Mouse (Mus musculus) limb, embryonic 10.5 days (tissue): Measurements from ENCODE around the gene Lrrn4cl. TPM values are rescaled to one million over a fixed set of nuclear protein-coding genes. Genes with fewer than 3 reads are reported as not detected.
"Not testable (repeated sequence)": the region's sequence is repeated elsewhere in the genome, so short reads cannot be mapped to it uniquely, and the experiment has no call there.

Source experiments
- DNase-seq: peaks from one replicate; pipeline ENCODE4 v3.0.0-alpha.2; 2017; ENCODE audit warnings: low spot score
- H3K27ac ChIP-seq: fragments of 300-500 bp; sonication (generic); 2 replicates; pipeline ENCODE4 v1.5.1; 2016; ENCODE audit warnings: mild to moderate bottlenecking
- H3K27me3 ChIP-seq: fragments of 300-500 bp; sonication (generic); 2 replicates; pipeline ENCODE4 v1.6.1; 2016; ENCODE audit warnings: low read depth, mild to moderate bottlenecking; ENCODE audit not compliant: poor library complexity, severe bottlenecking
- H3K36me3 ChIP-seq: fragments of 300-500 bp; sonication (generic); 2 replicates; pipeline ENCODE4 v1.6.1; 2016; ENCODE audit warnings: mild to moderate bottlenecking, moderate library complexity
- H3K4me1 ChIP-seq: fragments of 300-500 bp; sonication (generic); 2 replicates; pipeline ENCODE4 v1.6.1; 2016
- H3K4me3 ChIP-seq: fragments of 300-500 bp; sonication (generic); 2 replicates; pipeline ENCODE4 v1.5.1; 2016; ENCODE audit warnings: mild to moderate bottlenecking, moderate library complexity
- H3K9me3 ChIP-seq: fragments of 300-500 bp; sonication (generic); replicated peaks from 2 replicates; pipeline ENCODE4 v1.6.1; 2016; ENCODE audit warnings: mild to moderate bottlenecking
- WGBS: fragments of 180-500 bp; shearing (Covaris S2); methylation state at CpG from one replicate; pipeline ENCODE4 v1.1.7; 2016; 5-methylcytosine and 5-hydroxymethylcytosine counted together
- polyA plus RNA-seq: library from polyadenylated mRNA; unstranded; fragments of >200 nt; fragmentation: Nextera tagmentation; extraction: Ambion mirVana; gene quantifications from 2 replicates; pipeline ENCODE4 v1.2.1, GENCODE M21; 2016

Lrrn4cl gene
- polyA plus RNA-seq, 1 experiment from 2014 or later, result 0.39 TPM

DNA sequence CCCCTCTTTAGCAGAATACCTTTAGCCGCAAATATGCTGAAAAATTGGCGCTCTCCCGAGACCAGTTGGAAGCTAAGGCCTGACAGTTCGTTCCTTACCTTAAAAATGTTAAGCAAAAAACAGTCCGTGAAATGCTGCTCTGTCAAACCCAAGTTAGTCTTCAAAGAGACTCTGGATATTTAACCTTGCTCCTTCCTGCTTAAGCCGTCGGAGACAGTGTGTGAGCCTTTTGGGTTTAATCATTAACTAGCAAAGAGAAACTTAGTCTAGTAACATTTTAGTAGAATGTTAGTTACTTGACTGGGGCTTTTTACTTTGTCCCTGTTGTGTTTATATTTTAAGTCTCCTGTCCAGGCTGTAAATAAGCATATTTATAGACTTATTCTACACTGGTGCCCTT is 29.4 kb upstream of the Lrrn4cl start:
- H3K36me3 ChIP-seq, result peaks cover 59% of the 10 kb centered on the region
- WGBS, result 3% methylated on average over 7 of the region's 7 CpGs
- peak overlapping the region; percentile 72 for H3K4me3 ChIP-seq
- H3K9me3 ChIP-seq, result no peaks in the 10 kb centered on the region
- H3K4me1 ChIP-seq, result peaks cover 40% of the 10 kb centered on the region
- H3K27me3 ChIP-seq, result no peaks in the 10 kb centered on the region
- no peak for DNase-seq
- peak overlapping the region; percentile 96 for H3K27ac ChIP-seq

DNA sequence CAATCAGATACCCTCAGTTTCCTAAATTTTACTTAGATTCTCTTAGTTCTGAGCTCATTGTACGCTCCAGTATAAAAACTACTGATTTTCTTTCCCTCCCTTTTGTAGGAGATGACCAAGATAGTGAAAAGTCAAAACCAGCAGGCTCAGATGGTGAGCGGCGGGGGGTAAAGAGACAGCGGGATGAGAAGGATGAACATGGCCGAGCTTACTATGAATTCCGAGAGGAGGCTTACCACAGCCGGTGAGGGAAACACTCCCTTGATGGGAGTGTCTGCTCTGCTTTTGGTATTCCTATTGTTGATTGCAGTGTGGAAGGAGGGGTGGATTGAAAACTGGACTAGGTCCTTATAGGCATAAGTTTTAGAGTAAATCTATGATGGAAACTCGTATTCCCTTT is 27.9 kb upstream of the Lrrn4cl start:
- peaks cover 26% of the 10 kb centered on the region for H3K4me1 ChIP-seq
- 90% methylated on average over 8 of the region's 8 CpGs for WGBS
- no peaks in the 10 kb centered on the region for H3K27me3 ChIP-seq
- H3K27ac ChIP-seq, result no peak overlapping the region
- H3K4me3 ChIP-seq, result peak overlapping the region; percentile 72
- no peaks in the 10 kb centered on the region for H3K9me3 ChIP-seq
- H3K36me3 ChIP-seq, result peaks cover 62% of the 10 kb centered on the region
- no peak for DNase-seq

- no peak within 1 kb of the TSS for H3K27ac ChIP-seq
- H3K4me1 ChIP-seq, result no peaks in the 10 kb centered on the region
- peaks cover 100% of the 10 kb centered on the region for H3K36me3 ChIP-seq
- WGBS, result 91% methylated on average over 8 of the region's 8 CpGs
- H3K27me3 ChIP-seq, result no peaks in the 10 kb centered on the region
- no peak within 1 kb of the TSS for H3K4me3 ChIP-seq
- no peaks in the 10 kb centered on the region for H3K9me3 ChIP-seq
- no peak for DNase-seq
These were observed 20.9 kb upstream of the Lrrn4cl start, which contains the start of gene AC129217.1 for GRCm38 (mm10) chr19:8829660-8830059. TSS of gene AC129217.1 (plus strand) at chr19:8829773.

- no peak for DNase-seq
- Histone ChIP-seq H3K9me3 (no peaks in the 10 kb centered on the region), H3K27me3 (no peaks in the 10 kb centered on the region), H3K36me3 (peaks cover 100% of the 10 kb centered on the region), H3K4me1 (no peaks in the 10 kb centered on the region), H3K4me3 (no peak overlapping the region), H3K27ac (no peak overlapping the region)
- WGBS, result 95% methylated on average over 8 of the region's 8 CpGs
These were observed 19.9 kb upstream of the Lrrn4cl start for GRCm38 (mm10) chr19:8830664-8831063.

GRCm38 (mm10) chr19:8831262-8831661 is 19.3 kb upstream of the Lrrn4cl start:
- H3K27ac ChIP-seq, result no peak overlapping the region
- no peaks in the 10 kb centered on the region for H3K4me1 ChIP-seq
- WGBS, result 92% methylated on average over 11 of the region's 11 CpGs
- no peaks in the 10 kb centered on the region for H3K9me3 ChIP-seq
- peaks cover 100% of the 10 kb centered on the region for H3K36me3 ChIP-seq
- no peak for DNase-seq
- no peak overlapping the region for H3K4me3 ChIP-seq
- H3K27me3 ChIP-seq, result no peaks in the 10 kb centered on the region

- peaks cover 10% of the 10 kb centered on the region for H3K4me1 ChIP-seq
- H3K36me3 ChIP-seq, result peaks cover 84% of the 10 kb centered on the region
- no peak overlapping the region for H3K27ac ChIP-seq
- DNase-seq, result no peak
- no peaks in the 10 kb centered on the region for H3K9me3 ChIP-seq
- no peaks in the 10 kb centered on the region for H3K27me3 ChIP-seq
- 95% methylated on average over 4 of the region's 4 CpGs for WGBS
- no peak overlapping the region for H3K4me3 ChIP-seq
These were observed 17.6 kb upstream of the Lrrn4cl start for GRCm38 (mm10) chr19:8832971-8833370.

DNA sequence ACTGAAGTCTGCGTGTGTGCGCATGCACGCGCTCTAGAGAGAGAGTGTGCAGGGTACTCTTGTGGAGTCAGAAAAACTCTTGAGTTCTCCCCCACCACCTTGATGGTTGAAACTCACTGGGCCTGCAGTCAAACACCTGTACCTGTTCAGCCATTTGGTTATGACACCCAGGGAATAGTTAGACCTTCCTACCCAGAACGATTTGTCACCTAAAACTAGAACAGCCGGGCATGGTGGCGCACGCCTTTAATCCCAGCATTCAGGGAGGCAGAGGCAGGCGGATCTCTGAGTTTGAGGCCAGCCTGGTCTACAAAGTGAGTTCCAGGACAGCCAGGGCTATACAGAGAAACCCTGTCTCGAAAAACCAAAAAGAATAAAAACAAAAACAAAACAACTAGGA is 14.2 kb upstream of the Lrrn4cl start:
- H3K27ac ChIP-seq, H3K27me3 ChIP-seq, H3K4me3 ChIP-seq, DNase-seq, H3K9me3 ChIP-seq: not testable (repeated sequence)
- WGBS, result 98% methylated on average over 10 of the region's 10 CpGs
- Histone ChIP-seq H3K36me3 (peaks cover 56% of the 10 kb centered on the region), H3K4me1 (peaks cover 41% of the 10 kb centered on the region)

GRCm38 (mm10) chr19:8837251-8837791 is 13.2 kb upstream of the Lrrn4cl start, which contains the start of gene Bscl2:
TSS of gene Bscl2 (plus strand) at chr19:8837467.
- peaks cover 41% of the 10 kb centered on the region for H3K4me1 ChIP-seq

GRCm38 (mm10) chr19:8838041-8838730 is 12.4 kb upstream of the Lrrn4cl start:
- WGBS, result 23% methylated on average over 15 of the region's 15 CpGs
- Histone ChIP-seq H3K27ac (peak overlapping the region; percentile 94), H3K27me3 (no peaks in the 10 kb centered on the region), H3K9me3 (no peaks in the 10 kb centered on the region), H3K36me3 (peaks cover 52% of the 10 kb centered on the region), H3K4me1 (peaks cover 41% of the 10 kb centered on the region), H3K4me3 (peak overlapping the region; percentile 57)
- DNase-seq, result peak; percentile 58

More at GRCm38 (mm10) chr19:8837251-8837791, 13.2 kb upstream of the Lrrn4cl start, which contains the start of gene Bscl2:
- Histone ChIP-seq H3K9me3 (no peaks in the 10 kb centered on the region), H3K27ac (peak within 1 kb of the TSS; percentile 94), H3K36me3 (peaks cover 54% of the 10 kb centered on the region), H3K4me3 (peak within 1 kb of the TSS; percentile 57), H3K27me3 (no peaks in the 10 kb centered on the region)
- WGBS, result 1% methylated on average over 38 of the region's 38 CpGs
- DNase-seq, result peak; percentile 88

- peak within 1 kb of the TSS; percentile 94 for H3K27ac ChIP-seq
- no peaks in the 10 kb centered on the region for H3K9me3 ChIP-seq
- peak within 1 kb of the TSS; percentile 57 for H3K4me3 ChIP-seq
- H3K36me3 ChIP-seq, result peaks cover 41% of the 10 kb centered on the region
- WGBS, result 41% methylated on average over 11 of the region's 11 CpGs
- H3K4me1 ChIP-seq, result peaks cover 41% of the 10 kb centered on the region
- H3K27me3 ChIP-seq, result no peaks in the 10 kb centered on the region
- no peak for DNase-seq
These were observed 11.3 kb upstream of the Lrrn4cl start, which contains the start of gene Gng3 for GRCm38 (mm10) chr19:8839103-8839907. TSS of gene Gng3 (minus strand) at chr19:8839194.

DNA sequence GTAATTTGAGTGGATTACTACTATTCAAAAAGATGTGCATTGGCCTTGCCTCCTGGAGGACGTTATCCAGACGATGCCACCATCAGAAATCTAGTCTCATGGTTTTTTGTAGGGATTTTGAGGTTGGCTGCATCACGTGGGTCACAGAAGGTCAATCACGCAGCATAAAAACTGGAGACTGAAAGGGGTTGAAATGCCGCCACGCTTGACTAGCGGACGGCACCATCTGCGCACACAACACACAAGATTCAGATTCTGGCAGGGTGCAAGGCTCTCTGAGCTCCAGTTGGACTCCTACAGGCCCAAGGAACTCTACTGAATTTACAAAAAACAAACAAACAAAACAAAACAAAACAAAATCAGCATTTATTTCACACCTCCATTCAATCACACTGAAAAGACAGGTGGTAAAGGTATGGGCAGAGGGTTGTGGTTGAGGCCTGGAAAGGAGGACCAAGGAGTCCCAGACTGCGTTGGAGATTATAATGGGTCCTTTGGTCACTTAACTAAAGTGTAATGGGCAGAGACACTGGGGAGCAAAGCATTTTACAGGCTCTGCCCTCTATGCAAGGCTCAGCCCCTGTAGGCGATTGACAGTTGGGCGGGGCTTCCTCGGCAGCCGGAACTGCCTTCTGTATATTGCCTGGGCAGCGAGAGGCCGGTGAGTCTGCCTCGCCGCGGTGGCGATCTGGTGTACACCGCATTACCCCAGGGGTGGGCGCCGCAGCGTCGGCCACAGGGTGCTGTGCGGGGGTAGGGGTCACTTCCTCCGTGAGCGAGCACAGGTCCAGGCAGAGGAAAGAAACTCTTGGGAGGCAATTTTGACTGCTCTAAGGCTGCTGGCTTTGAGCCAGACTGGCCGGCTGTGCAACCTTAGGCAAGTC is 10.4 kb upstream of the Lrrn4cl start:
- Histone ChIP-seq H3K4me3 (peak overlapping the region; percentile 53), H3K27me3 (no peaks in the 10 kb centered on the region), H3K27ac (peak overlapping the region; percentile 73), H3K9me3 (no peaks in the 10 kb centered on the region), H3K36me3 (peaks cover 36% of the 10 kb centered on the region), H3K4me1 (peaks cover 41% of the 10 kb centered on the region)
- peak; percentile 65 for DNase-seq
- 22% methylated on average over 29 of the region's 29 CpGs for WGBS

DNA sequence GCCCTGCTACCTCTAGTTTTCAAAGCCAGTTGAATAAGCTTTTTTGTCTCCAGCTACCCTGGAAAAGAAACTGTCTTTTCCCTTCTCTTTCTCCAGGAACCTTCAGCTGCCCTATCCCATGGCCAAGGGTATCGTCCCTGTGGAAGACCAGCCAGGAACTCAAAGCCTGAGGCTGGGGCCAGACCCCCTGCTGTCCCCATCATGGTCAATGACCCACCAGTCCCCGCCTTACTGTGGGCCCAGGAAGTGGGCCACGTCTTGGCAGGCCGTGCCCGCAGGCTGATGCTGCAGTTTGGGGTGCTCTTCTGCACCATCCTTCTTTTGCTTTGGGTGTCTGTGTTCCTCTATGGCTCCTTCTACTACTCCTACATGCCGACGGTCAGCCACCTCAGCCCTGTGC is 9.6 kb upstream of the Lrrn4cl start:
- peaks cover 33% of the 10 kb centered on the region for H3K36me3 ChIP-seq
- H3K4me3 ChIP-seq, result peak overlapping the region; percentile 53
- no peaks in the 10 kb centered on the region for H3K9me3 ChIP-seq
- peaks cover 41% of the 10 kb centered on the region for H3K4me1 ChIP-seq
- no peak overlapping the region for H3K27ac ChIP-seq
- WGBS, result 95% methylated on average over 7 of the region's 7 CpGs
- no peaks in the 10 kb centered on the region for H3K27me3 ChIP-seq
- DNase-seq, result no peak
